Mouse (Mus musculus) embryonic facial prominence, embryonic 15.5 days (tissue): ENCODE results near the gene Ptprt. TPM values are rescaled to one million over a fixed set of nuclear protein-coding genes. Genes with fewer than 3 reads are reported as not detected.

ENCODE experiments used
- ATAC-seq: fragments of 200-750 bp; cut with Nextera tagmentation; 2 replicates; pipeline ENCODE4 v1.8.0; 2017; ENCODE audit warnings: low read depth, moderate TSS enrichment; ENCODE audit not compliant: insufficient number of reproducible peaks, low FRiP score, low TSS enrichment
- H3K27ac ChIP-seq: fragments of 300-500 bp; sonication (generic); replicated peaks from 2 replicates; pipeline ENCODE4 v1.5.1; 2015; ENCODE audit warnings: mild to moderate bottlenecking, inconsistent platforms
- H3K27me3 ChIP-seq: fragments of 300-500 bp; sonication (generic); 2 replicates; pipeline ENCODE4 v1.6.1; 2015; ENCODE audit warnings: inconsistent platforms
- H3K36me3 ChIP-seq: fragments of 300-500 bp; sonication (generic); 2 replicates; pipeline ENCODE4 v1.6.1; 2015; ENCODE audit warnings: mild to moderate bottlenecking, inconsistent platforms
- H3K4me1 ChIP-seq: fragments of 300-500 bp; sonication (generic); 2 replicates; pipeline ENCODE4 v1.6.1; 2015; ENCODE audit warnings: inconsistent platforms
- H3K4me2 ChIP-seq: fragments of 300-500 bp; sonication (generic); replicated peaks from 2 replicates; pipeline ENCODE4 v1.6.1; 2015; ENCODE audit warnings: mild to moderate bottlenecking, inconsistent platforms
- H3K4me3 ChIP-seq: fragments of 300-500 bp; sonication (generic); replicated peaks from 2 replicates; pipeline ENCODE4 v1.5.1; 2015; ENCODE audit warnings: mild to moderate bottlenecking, inconsistent platforms
- H3K9ac ChIP-seq: fragments of 300-500 bp; sonication (generic); 2 replicates; pipeline ENCODE4 v1.6.1; 2015; ENCODE audit warnings: inconsistent platforms
- H3K9me3 ChIP-seq: fragments of 300-500 bp; sonication (generic); replicated peaks from 2 replicates; pipeline ENCODE4 v1.6.1; 2016; ENCODE audit warnings: inconsistent platforms
- WGBS: fragments of 180-500 bp; shearing (Covaris S2); methylation state at CpG from one replicate; pipeline ENCODE4 v1.1.7; 2015; 5-methylcytosine and 5-hydroxymethylcytosine counted together
- polyA plus RNA-seq: library from polyadenylated mRNA; unstranded; fragments of >200 nt; fragmentation: Nextera tagmentation; extraction: Ambion mirVana; gene quantifications from 2 replicates; pipeline ENCODE4 v1.2.1, GENCODE M21; 2015

Gene Ptprt
- polyA plus RNA-seq, 1 experiment from 2014 or later, result 2.6 TPM

DNA sequence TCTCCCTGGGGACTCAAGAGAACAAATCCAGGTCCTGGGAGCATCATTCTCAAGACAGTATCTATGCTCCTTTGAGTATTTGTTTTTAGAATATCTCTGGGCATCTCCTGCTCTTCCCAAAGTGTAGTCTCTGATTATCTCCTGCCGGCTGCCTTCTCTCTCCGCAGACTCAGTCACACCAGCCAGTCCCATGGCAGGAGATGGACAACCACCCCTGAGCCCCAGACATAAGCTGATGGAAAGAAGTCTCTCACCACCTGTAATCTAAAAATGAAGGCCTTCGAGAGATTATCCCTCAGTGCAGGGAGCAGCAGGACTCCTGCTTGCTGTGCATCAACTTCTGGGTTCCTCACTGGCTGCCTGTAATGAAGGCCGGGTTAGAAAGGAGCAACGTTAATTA lies 151.9 kb downstream of the Ptprt start:
- 77% methylated on average over 5 of the region's 5 CpGs for WGBS
- ATAC-seq, result no peak
- Histone ChIP-seq H3K9ac (no peak overlapping the region), H3K4me1 (no peaks in the 10 kb centered on the region), H3K27me3 (no peaks in the 10 kb centered on the region), H3K27ac (no peak overlapping the region), H3K9me3 (no peaks in the 10 kb centered on the region), H3K4me3 (no peak overlapping the region), H3K36me3 (no peaks in the 10 kb centered on the region), H3K4me2 (no peak overlapping the region)

DNA sequence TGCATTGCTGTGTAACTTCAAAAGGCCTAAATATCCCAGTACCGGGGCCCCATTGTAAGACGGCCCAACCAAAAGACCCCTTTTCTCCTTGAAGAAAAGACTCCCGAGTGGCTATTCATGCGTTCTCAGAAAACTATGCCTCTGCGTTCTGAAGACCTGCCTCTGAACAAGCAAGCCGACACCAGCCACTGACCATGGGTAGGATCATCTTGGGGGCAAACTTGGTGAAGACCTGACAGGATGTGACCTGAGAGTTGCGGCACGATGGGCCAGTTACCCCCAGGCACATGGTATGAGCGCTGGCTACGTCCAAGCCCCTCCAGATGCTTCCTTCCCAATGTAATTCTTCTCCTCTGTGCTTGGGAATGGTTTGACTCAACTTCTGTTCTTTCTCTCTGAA lies 153.3 kb downstream of the Ptprt start:
- H3K4me2 ChIP-seq, result no peak overlapping the region
- H3K27ac ChIP-seq, result no peak overlapping the region
- no peaks in the 10 kb centered on the region for H3K4me1 ChIP-seq
- no peak overlapping the region for H3K4me3 ChIP-seq
- no peaks in the 10 kb centered on the region for H3K27me3 ChIP-seq
- no peak for ATAC-seq
- H3K9me3 ChIP-seq, result no peaks in the 10 kb centered on the region
- WGBS, result 82% methylated on average over 10 of the region's 10 CpGs
- no peaks in the 10 kb centered on the region for H3K36me3 ChIP-seq
- H3K9ac ChIP-seq, result no peak overlapping the region

DNA sequence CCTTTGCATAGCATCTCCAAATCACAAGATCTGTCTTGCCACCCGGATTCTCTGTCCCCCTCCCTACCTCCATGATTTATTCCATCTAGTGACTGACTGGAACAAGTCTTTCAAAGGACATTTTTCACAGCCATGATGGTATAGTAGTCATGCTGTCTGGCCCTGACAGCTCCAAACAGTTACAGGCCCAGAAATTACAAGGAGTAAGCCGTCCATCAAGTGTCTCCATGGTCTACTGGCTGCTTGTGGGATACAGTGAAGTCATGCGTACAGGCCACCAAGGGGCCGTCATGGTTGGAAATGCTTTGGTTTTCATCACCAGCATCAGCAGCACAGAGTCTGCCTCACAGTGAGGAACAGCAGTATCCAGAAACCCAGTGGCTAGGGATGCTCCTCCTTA lies 156.1 kb downstream of the Ptprt start:
- no peak overlapping the region for H3K4me3 ChIP-seq
- no peaks in the 10 kb centered on the region for H3K4me1 ChIP-seq
- WGBS, result 66% methylated on average over 4 of the region's 4 CpGs
- no peaks in the 10 kb centered on the region for H3K27me3 ChIP-seq
- H3K9ac ChIP-seq, result no peak overlapping the region
- no peak for ATAC-seq
- no peak overlapping the region for H3K4me2 ChIP-seq
- H3K9me3 ChIP-seq, result no peaks in the 10 kb centered on the region
- no peaks in the 10 kb centered on the region for H3K36me3 ChIP-seq
- H3K27ac ChIP-seq, result no peak overlapping the region

DNA sequence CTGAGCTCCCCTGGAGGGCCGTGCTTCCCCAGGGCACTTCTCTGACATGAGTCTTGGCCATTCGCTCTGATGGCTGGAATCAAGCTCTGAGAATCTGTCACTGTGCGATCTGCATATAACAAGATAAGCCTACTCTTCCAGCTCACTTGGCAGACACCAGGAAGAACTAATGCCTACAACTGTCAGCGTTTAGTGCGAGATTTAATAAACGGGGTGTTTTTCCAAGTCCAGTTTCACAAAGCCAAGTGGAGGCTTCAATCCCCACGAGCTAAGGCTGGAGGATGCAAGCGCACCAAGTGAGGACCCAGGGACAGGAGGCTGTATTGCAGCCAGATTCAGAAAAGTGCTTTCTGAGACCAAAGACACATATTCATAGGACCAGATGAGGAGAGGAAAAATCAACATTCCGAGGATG lies 161.4 kb downstream of the Ptprt start:
- WGBS, result 83% methylated on average over 9 of the region's 9 CpGs
- no peaks in the 10 kb centered on the region for H3K36me3 ChIP-seq
- no peak for ATAC-seq
- no peak overlapping the region for H3K9ac ChIP-seq
- no peak overlapping the region for H3K4me2 ChIP-seq
- H3K27ac ChIP-seq, result no peak overlapping the region
- H3K4me1 ChIP-seq, result no peaks in the 10 kb centered on the region
- H3K4me3 ChIP-seq, result no peak overlapping the region
- no peaks in the 10 kb centered on the region for H3K9me3 ChIP-seq
- no peaks in the 10 kb centered on the region for H3K27me3 ChIP-seq

DNA sequence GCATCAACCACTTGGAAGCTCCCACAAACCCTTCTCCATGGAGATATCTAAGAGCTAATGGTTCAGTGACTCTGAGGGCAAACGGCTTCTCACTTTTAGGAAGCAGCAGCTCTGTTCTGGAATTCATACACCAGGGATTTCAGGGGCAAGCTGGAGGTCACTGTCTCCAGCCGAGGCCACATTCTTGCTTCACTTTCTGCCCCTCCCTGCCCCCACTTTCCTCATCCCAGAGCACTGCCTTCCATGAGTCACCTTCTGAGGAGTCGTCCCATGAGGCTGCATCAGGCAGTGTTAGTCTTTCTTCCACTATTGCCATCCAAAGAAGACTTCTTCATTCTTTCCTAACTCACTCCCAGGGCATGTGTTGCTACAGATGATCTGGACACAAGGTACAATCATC lies 162.8 kb downstream of the Ptprt start:
- Histone ChIP-seq H3K9me3 (no peaks in the 10 kb centered on the region), H3K9ac (no peak overlapping the region), H3K36me3 (no peaks in the 10 kb centered on the region), H3K4me3 (no peak overlapping the region), H3K4me1 (no peaks in the 10 kb centered on the region), H3K27me3 (no peaks in the 10 kb centered on the region), H3K4me2 (no peak overlapping the region), H3K27ac (no peak overlapping the region)
- ATAC-seq, result no peak
- 41% methylated on average over 3 of the region's 3 CpGs for WGBS

DNA sequence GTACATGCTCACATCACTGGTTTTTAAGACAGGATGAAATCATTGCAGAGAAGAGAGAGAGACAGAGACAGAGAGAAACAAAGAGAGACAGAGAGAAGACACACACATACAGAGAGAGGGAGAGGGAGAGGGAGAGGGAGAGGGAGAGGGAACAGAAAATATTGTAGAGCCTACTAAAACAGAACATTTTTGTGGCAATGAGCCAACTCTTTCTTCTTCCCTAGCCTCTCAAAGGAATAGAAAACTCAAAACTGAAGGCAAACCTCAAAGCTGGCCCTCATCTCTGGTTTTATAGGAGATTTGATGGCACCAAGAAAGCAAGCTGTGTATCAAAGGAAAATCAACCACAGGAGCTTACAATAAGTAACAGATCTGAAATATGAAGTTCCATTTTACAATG lies 176.9 kb downstream of the Ptprt start:
- Histone ChIP-seq H3K27ac (no peak overlapping the region), H3K27me3 (no peaks in the 10 kb centered on the region), H3K9ac (no peak overlapping the region), H3K4me3 (no peak overlapping the region), H3K4me2 (no peak overlapping the region), H3K9me3 (no peaks in the 10 kb centered on the region), H3K4me1 (no peaks in the 10 kb centered on the region), H3K36me3 (no peaks in the 10 kb centered on the region)
- no peak for ATAC-seq

DNA sequence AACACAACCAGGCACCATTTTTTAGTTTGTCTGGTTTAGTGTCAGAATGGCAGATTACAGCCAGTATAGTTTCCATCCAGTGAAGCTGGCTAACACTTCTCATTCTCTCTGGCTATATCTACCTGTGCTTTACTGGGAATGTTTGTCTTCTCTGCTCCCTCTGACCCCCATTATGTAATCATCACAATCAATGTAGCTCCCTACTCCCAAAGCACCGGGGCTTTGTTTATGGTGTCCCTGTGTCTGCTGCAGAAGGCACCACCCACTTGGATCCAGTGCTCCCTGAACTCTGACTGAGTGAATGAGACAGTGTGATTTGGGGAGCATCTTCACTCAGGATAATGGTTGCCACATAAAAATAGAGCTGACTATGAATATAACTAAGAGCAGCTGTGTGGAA lies 217.8 kb downstream of the Ptprt start:
- 31% methylated on average over 1 of the region's 1 CpGs for WGBS
- no peak overlapping the region for H3K9ac ChIP-seq
- H3K4me3 ChIP-seq, result no peak overlapping the region
- H3K27me3 ChIP-seq, result no peaks in the 10 kb centered on the region
- no peak overlapping the region for H3K4me2 ChIP-seq
- no peak overlapping the region for H3K27ac ChIP-seq
- no peaks in the 10 kb centered on the region for H3K36me3 ChIP-seq
- ATAC-seq, result no peak
- H3K4me1 ChIP-seq, result no peaks in the 10 kb centered on the region
- H3K9me3 ChIP-seq, result no peaks in the 10 kb centered on the region

DNA sequence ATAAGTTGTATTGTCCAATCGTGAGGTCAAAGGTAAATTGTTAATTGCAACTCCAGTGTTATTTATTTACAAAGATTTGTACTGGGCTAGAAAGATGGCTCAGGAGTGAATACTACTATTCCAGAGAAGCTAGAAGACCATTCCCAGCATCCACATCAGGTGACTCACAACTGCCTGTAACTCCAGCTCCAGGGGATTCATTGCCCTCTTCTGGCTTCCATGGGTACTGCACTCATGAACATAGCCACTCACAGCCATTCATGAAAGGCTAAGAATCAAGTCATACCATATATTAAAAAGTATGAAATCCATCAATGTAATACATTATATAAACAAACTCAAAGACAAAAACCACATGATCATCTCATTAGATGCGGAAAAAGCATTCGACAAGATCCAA lies 224.3 kb downstream of the Ptprt start:
- Histone ChIP-seq H3K4me2 (no peak overlapping the region), H3K4me1 (no peaks in the 10 kb centered on the region), H3K9me3 (no peaks in the 10 kb centered on the region), H3K9ac (no peak overlapping the region), H3K36me3 (no peaks in the 10 kb centered on the region), H3K27me3 (no peaks in the 10 kb centered on the region), H3K27ac (no peak overlapping the region), H3K4me3 (no peak overlapping the region)
- ATAC-seq, result no peak
- WGBS, result 91% methylated on average over 3 of the region's 3 CpGs

DNA sequence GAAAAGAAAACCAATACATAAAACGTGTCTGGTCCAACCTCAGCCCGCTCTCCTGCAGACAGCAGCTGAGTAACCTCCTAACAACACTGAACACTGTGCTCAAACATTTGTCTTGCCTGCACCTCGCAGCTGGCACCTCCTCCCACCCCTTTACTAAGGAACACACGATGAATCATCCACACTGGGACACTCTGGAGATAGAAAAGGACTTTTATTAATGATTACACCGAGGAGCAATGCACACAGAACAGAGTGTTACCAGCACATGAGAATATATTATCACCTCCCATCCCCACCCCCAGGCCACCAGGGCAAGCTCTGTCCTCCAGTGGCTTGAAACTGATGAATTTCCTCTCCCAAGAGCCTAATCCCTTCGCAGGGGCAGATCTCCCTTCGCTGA lies 230.8 kb downstream of the Ptprt start:
- no peaks in the 10 kb centered on the region for H3K9me3 ChIP-seq
- whole genome bisulfite sequencing, result 68% methylated on average over 7 of the region's 7 CpGs
- no peak overlapping the region for H3K4me2 ChIP-seq
- no peaks in the 10 kb centered on the region for H3K27me3 ChIP-seq
- H3K36me3 ChIP-seq, result no peaks in the 10 kb centered on the region
- no peak overlapping the region for H3K9ac ChIP-seq
- H3K4me1 ChIP-seq, result no peaks in the 10 kb centered on the region
- no peak overlapping the region for H3K27ac ChIP-seq
- ATAC-seq, result no peak
- H3K4me3 ChIP-seq, result no peak overlapping the region

DNA sequence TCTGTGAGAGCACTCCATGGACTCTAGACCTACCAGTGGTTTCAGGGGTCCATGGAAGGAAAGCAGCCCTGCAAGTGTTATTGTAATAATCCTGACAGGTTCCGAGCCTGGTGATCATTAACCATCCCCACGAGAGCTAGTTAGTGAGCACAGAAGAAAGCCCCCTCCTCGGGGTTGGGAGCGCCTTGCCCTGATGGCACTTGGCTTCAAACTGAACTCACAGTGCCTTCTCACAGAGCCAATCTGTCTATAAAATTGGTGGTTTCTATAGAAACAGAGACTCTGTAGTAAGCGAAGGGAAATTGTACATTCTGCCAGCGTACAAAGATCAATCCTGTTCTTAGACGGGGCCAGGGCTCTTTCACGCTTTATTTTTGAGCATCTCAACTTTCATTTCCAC lies 234.8 kb downstream of the Ptprt start:
- ATAC-seq, result no peak
- Histone ChIP-seq H3K9ac (no peak overlapping the region), H3K27me3 (no peaks in the 10 kb centered on the region), H3K4me1 (no peaks in the 10 kb centered on the region), H3K4me3 (no peak overlapping the region), H3K27ac (no peak overlapping the region), H3K4me2 (no peak overlapping the region), H3K9me3 (no peaks in the 10 kb centered on the region), H3K36me3 (no peaks in the 10 kb centered on the region)
- 76% methylated on average over 8 of the region's 8 CpGs for WGBS

DNA sequence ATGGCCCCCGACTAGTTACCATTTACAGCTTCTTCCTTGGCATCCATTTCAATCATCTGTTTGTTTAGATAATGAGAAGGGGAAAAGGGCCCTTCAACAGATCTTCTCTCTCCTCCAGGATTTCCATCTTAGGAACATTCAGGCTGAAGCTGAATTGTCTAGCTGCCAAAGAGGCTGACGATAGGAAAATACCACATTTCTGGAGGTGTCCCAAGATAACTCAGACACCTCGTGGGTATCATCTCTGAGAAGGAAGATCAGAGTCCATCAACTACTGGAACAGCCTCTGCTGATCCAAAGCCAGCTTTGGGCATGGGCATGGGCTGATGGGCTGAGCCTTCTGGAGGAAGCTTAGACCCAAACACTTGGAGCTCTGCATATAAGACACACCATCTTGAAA lies 242.8 kb downstream of the Ptprt start:
- no peak for ATAC-seq

DNA sequence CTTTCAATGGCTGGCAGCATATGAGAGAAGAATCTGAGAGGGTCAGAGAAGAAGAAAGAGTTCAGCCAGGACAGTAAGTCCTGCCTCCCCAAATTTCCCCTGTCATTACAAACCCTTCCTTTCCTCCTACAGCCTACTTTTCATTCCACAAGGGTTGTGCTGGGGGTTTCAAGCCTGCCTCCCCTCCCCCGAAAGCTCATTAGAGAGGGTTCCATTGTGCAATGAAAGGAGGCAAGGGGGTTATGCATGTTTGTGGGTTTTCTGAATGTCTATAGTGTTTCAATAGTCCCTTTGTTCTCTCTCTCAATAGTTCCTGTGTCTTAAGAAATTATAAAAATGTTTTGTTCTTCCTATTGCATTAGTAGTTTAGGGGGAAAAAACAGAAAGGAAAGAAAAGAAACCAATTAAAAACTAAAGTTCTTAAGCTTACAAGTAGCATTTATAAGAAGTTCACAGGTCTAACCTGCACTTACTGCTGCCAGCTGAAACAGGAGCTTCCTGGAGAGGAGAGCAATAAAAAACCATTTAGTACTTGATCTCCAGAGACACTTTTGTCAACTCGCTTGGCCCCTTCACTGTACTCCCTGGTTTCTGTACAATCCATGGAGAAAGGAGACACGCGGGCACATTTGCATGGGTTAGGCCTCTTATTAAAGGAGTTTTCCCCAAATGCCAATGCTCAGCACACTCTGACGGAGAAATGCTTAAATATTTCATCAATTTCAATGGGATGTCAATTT lies 247.7 kb downstream of the Ptprt start:
- no peak overlapping the region for H3K27ac ChIP-seq
- H3K4me1 ChIP-seq, result no peaks in the 10 kb centered on the region
- WGBS, result 44% methylated on average over 5 of the region's 5 CpGs
- no peak for ATAC-seq
- H3K4me2 ChIP-seq, result no peak overlapping the region
- no peaks in the 10 kb centered on the region for H3K9me3 ChIP-seq
- H3K36me3 ChIP-seq, result no peaks in the 10 kb centered on the region
- H3K4me3 ChIP-seq, result no peak overlapping the region
- no peak overlapping the region for H3K9ac ChIP-seq
- no peaks in the 10 kb centered on the region for H3K27me3 ChIP-seq

More for the DNA sequence above, 242.8 kb downstream of the Ptprt start:
- no peaks in the 10 kb centered on the region for H3K36me3 ChIP-seq
- WGBS, result 62% methylated on average over 3 of the region's 3 CpGs
- H3K4me3 ChIP-seq, result no peak overlapping the region
- no peaks in the 10 kb centered on the region for H3K9me3 ChIP-seq
- H3K4me1 ChIP-seq, result no peaks in the 10 kb centered on the region
- H3K27ac ChIP-seq, result no peak overlapping the region
- H3K4me2 ChIP-seq, result no peak overlapping the region
- H3K9ac ChIP-seq, result no peak overlapping the region
- H3K27me3 ChIP-seq, result no peaks in the 10 kb centered on the region
